Mouse (Mus musculus) gastrocnemius, postnatal 25 days (tissue): ENCODE measurements around the gene Rpl26. TPM values are rescaled to one million over a fixed set of nuclear protein-coding genes. Genes with fewer than 3 reads are reported as not detected.
A peak's percentile ranks its signal among the peaks of the same experiment; 100 is the strongest.

Experiments used
- DNase-seq: peaks from one replicate; pipeline ENCODE4 v3.0.0; 2022
- total RNA-seq, 2 experiments: library from RNA; stranded (reverse); gene quantifications; 1 replicate in 1 of 2; 2 replicates in 1 of 2; pipeline ENCODE4 v1.2.3; 2021

Gene Rpl26
- total RNA-seq, 2 experiments from 2014 or later: 573 to 637 TPM

DNA sequence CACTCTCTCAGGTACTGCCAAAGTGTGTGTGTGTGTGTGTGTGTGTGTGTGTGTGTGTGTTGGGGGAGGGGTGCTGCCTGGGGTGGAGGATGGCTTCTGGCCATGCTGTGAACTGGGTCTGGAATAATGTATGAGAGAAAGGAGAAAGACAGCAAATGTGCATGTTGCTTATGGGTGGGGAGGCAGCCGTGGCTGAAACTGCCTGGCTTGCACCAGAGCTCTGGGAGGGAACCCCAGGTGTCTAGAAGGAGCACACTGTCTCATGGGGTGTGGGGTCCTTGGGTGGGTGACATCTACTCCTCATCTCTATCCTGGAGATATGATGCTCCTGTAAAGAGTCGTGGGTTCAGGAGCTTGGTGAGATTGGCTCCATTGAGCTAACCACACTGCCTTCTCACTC lies 12.7 kb upstream of the Rpl26 start:
- DNase-seq: no peak

DNA sequence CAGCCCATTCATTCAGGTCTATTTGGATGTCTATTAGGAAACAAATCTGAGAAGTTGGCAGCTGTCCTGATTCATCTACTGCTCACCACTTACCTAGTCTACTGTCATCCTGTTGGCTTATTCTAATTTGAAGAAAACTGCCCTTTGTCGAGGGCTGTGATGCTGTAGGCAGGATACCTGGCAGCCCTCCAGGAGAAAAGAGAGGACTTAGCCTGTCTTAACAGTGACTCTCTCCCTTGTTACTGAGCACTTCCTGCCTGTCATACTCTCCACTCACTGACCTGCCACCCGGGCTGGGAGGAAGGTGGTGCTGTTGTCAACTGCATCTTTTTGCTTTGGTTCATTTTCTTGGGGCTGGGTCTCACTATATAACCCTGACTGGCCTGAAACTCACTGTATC lies 10.8 kb upstream of the Rpl26 start:
- no peak for DNase-seq

DNA sequence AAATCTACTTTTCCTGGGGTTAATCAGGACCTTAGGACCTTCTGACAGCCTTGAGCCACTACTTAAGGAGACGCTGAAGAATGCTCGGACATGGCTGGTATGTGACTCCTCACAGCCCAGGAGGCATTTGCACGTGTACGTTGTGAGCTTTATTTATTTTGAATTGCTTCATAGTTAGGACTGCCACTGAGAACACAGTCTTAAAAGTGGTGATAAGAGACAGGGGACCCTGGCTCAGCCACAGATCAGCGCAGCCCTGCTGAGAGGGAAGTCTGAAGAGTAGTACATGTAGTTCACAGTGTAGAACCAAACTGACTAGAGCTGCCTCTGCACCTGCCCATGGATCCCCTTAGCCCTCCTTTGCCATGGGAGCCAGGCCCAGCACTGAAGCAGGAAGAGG lies 9.6 kb upstream of the Rpl26 start:
- DNase-seq: no peak

DNA sequence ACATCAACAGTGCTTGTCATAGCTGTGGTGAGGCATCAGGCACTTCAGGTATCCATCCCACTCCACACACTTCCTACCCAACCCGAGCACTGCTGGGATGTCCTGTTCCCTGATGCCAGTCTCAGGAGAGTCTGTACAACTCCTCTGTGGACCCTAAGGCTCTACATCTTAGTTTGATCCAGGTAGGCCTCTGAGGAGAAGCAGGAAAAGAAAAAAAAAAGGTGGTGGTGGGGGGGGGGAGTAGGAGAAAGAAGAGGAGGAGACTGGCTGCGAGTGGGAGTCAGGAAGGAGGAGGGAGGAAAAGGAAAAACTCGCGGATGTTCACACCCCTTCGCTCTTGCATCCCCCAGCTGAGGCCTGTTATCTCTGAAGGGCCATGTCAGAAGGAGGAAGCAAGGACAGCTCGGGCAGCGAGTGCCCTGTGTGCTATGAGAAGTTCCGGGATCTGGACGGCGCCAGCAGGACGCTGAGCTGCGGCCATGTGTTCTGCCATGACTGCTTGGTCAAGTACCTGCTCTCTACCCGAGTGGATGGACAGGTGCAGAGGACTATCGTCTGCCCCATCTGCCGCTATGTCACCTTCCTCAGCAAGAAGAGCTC lies 9.1 kb upstream of the Rpl26 start:
- no peak for DNase-seq

DNA sequence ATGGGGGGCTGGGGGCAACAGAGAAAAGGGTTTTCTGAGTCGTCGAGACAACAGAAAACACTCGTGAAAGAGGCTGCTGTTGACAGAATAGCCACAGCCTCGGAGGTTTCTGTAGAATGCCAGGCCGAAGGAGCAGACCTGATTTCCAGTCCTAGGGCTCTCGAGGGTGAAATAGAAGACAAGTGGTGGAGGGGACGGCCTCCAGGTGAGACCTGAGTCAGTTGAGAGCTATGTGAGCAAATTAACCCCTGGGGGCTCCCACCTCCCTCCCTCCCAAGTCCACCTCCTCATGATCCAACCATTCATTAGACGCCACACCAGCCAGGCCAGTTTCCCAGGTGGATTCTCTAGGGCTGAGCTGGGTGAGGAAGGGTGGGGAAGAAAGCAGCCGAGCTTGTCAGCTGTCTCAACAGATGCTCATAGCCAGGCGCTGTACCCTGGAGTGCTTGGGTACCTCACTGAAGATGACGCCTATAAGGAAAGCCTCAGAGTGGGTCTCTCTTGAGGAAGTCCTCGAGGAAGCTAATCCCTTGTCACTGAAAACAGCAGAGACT lies 7.4 kb upstream of the Rpl26 start:
- DNase-seq: no peak

DNA sequence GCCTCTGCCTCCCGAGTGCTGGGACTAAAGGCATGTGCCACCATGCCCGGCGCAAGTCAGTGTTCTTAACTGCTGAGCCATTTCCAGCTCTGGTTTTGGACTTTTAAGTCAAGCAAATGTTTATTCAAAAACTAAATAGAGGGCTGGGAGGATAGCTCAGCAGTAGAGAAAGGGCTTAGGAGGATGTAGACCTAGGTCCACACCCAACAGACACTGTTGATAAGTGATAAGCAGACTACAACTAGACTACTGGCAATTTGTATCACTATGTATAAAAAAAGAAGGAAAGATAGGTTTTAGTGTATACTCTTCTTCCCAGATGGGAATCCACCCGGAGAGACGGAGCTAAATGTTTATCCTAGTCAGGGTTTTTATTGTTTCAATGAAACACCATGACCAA lies 5.1 kb upstream of the Rpl26 start:
- DNase-seq: no peak

DNA sequence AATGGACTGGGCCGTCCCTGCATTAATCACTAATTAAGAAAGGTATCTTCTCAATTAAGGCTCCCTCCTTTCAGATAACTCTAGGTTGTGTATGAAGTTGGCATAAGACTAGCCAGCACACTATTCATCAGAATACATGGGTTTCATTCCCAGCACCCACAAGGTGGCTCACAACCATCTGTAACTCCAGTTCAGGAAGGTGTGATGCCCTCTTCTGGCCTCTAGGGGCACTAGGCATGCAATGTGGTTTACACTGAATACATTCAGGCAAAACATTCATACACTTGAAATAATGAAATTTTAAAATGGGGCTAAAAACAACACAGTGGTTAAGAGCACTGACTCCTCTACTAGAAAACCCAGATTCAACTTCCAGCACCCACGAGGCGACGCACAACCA lies 4.3 kb upstream of the Rpl26 start:
- no peak for DNase-seq

DNA sequence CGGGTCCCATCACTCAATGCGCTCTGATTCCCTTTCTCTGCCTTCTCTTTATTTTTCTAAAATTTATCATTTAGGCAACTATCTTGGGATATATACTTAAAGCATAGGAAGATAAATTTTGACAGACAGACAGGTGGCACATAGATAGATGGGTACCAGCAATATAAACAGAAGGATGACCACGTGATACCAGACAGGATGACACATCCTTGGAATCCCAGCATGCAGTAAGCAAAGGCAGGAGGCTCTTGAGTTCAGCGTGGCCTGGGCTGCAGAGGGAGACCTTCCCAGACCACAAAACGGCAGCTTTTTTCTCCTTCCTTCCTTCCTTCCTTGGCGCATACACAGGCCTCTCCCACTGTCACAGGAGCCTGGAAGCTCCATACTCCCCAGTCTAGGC lies 3.5 kb upstream of the Rpl26 start:
- DNase-seq: no peak

DNA sequence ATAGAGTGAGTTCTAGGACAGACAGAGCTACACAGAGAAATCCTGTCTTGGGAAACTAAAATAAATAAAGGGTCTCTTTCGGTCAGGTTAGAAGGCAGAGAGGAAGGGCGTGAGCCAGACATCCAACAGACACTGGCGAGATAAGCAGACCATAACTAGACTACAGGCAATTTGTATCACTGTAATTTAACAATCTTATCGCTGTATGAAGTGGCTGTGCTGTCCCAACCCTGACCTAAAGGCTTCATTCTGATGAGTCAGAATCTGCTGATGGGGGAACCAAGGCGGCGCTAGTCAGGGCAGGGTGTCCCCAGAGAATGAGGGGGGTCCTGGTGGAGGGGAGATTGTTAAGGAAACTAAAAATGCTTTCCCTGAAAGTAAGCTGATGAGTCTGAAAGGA lies 2.6 kb upstream of the Rpl26 start:
- DNase-seq: no peak

DNA sequence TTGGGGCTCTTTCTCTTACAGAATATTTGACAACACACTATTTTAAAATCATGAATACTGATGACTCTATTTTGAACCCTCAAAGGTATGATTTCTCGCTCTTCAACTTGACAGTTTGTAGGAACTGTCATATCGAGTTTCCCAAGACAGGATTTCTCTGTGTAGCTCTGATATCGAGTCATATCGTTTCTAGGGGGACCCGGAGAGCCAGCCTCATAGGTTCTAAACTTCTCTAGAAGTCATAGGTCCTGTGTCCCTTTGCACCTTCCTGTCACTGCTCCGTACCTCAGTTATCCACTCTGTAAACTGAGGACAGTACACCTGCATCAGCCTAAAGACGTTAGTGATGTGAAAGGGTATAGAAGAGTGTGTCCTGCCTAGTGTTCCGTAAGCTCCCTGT lies 1.6 kb upstream of the Rpl26 start:
- no peak for DNase-seq

DNA sequence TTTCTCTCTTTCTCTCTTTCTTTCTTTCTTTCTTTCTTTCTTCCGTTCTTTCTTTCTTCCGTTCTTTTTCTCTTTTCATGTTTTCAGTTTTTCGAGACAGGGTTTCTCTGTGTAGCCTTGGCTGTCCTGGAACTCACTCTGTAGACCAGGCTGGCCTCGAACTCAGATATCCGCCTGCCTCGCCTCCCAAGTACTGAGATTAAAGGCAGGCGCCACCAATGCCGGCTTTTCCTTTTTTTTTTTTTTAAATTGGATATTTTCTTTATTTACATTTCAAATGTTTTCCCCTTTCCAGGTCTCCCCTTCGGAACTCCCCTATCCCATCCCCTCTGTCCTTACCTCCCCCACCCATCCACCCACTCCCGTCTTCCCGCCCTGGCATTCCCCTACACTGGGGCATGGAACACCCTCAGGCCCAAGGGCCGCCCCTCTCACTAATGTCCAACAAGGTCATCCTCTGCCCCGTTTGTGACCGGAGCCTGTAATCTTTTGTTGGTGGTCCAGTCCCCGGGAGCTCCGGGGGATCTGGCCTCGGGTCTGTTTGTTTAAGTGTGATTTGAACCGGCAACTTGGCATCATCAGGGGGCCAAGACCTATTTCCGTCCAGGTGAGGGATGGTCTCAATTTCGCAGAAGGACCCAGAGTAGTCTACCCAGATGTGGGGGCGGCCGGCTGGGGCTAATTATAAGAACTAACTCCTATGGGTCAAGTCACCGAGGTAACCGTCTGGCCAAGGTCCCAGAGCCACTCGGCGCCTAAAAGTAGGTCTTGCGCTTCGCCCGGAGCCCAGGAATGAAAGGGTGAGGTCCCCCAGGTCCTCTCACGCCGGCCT lies 648 bp upstream of the Rpl26 start:
- peak; percentile 19 for DNase-seq

DNA sequence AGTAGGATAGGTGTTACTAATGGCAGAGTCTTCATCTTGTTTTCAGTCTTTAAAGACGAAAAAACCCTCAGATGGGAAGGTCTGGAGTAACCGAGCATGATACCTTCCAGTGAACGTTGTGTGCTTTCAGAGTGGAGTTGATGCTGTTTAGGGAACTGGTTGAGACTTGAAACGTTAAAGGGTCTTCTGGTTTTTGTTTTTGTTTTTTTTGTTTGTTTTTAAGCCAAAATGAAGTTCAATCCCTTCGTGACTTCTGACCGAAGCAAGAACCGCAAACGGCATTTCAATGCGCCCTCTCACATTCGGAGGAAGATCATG lies 623 bp downstream of the Rpl26 start:
- DNase-seq: no peak

DNA sequence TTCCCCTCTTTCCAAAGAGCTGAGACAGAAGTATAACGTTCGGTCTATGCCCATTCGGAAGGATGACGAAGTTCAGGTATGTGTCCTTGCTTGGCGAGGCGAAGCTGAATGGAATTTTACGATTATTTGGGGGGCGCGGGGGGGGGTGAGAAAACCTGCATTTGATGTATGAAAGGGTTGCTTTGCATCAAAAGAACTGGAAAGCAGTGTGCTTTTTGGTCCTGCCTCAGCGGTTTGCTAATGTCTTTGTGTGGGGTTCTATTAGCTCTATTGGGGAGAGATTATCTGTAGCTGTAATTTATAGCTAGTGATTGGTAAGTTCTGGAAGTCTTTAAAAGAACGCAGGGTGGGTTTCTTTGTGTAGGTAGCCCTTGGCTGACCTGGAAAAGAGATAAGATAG lies 984 bp downstream of the Rpl26 start:
- DNase-seq: no peak

DNA sequence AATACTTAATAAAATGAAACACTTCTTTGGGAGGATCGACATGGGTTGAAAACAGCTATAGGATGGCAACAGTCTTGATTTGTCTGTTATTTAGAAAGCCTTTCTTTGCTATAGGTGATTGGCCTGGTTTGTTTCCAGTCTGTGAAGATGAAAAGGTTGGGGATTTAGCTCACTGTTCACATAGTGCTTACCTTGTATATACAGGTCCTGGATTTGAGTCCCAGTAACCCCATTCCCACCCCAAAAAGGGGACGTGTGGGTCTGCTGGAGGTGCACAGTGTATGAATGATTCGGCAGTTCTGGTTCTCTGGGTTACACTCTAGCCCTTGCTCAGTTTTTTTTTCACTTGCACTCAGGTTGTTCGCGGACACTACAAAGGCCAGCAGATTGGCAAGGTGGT lies 1.4 kb downstream of the Rpl26 start:
- no peak for DNase-seq

DNA sequence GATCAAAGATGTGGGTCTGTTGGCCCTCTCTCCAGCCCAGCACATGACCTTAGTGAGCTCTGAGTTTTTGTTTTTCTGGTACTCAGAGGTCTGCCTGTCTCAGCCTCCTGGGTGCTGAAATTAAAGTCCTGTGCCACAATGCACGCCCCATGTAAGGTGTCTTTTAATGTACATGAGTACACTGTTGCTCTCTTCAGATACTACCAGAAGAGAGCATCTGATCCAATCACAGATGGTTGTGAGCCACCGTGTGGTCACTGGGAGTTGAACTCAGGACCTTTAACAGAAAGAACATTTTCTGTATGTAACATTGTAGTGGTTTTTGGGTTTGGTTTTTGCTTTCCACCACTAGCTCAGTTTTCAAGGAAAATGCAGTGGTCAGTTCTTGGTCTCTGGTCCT lies 2.4 kb downstream of the Rpl26 start:
- no peak for DNase-seq

DNA sequence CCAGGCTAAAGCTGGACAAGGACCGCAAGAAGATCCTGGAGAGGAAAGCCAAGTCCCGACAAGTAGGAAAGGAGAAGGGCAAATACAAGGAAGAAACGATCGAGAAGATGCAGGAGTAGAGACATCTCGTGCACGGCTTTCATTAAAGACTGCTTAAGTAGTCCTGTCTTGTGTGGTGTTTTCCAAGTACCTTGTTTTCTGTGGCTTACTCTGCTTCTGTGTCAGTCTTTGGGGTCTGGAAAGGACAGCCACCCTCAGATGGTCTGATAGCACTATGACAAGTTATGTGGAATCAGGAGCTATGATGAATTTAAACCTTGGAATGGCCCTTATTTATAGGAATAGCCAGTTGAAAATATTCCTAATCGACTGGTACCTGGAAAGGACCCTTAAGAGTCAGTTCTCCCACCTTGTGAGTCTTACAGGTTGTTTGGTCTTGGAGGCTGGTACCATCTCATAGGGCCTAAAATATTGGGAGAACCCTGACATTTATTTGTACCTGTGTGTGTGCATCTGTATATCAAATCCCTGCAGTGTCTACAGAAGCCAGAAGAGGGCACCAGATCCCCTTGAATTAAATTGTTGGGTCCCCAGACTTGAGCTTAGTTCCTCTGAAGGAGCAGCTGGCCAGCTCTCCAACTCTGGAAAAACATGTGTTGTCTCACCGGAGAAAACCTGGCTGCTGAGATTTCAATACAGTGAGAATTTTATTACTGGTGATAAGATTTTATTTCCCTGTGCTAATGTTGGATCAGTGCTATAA lies 3.2 kb downstream of the Rpl26 start:
- DNase-seq: peak; percentile 53

DNA sequence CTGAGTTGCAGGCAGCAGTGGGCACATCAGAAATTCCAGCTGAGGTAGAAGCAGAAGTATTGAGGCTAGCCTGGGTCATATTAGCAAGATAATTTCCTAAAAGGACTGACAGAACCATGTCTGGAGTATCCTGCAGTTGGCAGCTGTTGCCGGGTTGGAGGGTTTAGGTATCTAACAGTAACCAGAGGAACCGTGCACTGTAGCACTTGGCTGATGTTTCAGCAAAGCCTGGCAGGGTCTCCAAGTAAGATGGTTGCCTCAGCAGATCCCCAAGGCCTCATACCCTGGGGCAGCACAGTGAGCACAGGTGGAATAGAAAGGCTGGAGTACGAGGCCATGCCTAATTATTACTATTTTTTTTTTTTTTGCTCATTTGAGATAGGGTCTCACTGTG lies 3.8 kb downstream of the Rpl26 start:
- no peak for DNase-seq

DNA sequence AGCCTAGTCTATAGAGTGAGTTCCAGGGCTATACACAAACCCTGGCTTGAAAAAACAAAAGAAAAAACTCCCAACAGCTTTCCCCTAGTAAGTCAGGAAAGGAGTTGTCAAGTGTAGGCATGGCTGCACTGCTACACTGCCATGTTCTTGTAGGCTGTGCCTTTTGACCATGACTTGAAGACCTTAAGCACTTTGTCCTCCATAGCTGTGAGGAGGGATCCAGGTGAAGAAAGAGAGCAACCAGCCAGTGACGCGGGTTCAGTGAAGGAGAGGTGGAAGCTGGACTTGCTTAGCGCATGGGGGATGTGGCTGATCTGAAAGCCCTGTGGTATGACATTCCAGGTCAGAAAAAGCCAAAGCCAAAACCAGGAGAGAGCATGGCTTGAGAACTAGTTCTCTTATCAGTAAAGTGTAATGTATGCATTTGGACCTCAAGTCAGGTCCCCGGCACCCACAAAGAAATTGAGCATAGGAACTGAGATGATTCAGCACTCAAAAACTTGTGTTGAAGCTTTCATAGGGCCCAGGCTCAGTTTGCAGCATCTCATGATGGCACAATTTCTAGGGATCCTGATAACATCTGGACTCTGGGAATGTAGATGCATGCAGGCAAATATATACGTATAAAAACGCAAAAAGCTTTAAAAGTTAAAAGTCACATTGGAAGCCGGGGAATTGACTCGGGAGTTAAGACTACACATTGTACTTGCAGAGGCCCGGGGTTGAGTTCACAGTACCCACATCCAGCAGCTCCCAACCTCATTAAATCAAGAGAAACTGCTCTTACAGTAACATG lies 4.5 kb downstream of the Rpl26 start:
- DNase-seq: no peak

DNA sequence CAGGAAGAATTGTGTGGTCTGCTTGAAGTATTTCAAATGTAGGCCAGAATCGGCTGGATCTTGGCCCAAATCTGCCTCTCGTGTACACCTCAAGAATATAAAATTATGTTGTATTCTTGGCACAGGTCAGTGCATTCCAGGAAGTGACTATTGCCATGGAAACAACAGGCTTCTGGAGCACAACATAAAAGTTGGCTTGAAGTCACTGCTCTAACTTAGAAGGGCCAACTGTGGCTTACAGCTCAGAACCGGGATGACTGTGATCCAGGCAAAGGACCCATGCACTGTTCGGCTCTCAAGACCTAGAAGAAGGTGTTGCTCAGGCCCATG lies 5.0 kb downstream of the Rpl26 start:
- no peak for DNase-seq

DNA sequence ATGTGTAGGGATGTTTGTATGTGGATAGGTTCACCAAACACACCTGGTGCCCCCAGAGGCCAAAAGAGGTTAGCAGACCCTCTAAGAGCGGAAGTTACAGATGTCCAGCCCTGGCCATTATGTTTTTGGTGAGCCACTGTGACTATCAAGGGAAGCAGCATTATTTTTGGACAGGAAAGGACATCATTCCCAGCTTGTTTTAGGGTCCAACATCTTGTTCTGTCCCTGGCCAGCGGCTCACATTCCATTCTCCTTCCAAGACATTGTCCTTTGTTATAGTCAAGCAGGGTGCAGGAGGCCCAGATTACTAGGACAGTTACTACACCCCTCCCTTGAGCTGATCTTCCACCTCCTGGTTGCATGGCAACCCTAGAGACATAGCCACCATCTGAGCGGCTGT lies 5.9 kb downstream of the Rpl26 start:
- no peak for DNase-seq

DNA sequence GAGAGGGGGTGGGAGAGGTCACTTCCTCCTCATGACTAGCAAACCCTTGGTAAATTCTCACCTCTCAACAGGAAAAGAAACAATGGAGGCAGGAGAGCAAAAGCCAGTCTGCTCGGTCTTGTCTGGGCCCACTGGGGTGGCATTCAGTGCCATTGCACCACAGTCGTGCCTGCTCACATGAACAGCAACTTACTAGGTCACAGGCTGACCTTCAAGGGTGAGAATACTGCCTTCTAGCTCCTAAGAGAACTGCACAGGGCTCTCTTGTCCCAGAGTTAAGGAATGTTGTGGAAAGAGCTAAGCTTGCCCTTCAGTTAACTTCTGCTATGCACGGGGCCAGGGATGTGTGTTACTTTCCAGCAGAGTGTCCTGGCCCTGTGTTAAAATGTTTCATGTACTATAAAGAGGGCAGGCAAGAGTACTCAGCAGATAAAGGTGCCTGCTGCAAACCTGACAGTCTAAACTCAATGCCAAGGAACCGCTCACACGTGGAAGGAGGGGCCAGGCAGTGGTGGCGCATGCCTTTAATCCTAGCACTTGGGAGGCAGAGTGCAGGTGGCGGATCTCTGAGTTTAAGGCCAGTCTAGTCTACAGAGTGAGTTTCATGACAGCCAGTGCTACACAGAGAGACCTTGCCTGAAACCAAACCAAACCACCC lies 7.6 kb downstream of the Rpl26 start:
- no peak for DNase-seq

DNA sequence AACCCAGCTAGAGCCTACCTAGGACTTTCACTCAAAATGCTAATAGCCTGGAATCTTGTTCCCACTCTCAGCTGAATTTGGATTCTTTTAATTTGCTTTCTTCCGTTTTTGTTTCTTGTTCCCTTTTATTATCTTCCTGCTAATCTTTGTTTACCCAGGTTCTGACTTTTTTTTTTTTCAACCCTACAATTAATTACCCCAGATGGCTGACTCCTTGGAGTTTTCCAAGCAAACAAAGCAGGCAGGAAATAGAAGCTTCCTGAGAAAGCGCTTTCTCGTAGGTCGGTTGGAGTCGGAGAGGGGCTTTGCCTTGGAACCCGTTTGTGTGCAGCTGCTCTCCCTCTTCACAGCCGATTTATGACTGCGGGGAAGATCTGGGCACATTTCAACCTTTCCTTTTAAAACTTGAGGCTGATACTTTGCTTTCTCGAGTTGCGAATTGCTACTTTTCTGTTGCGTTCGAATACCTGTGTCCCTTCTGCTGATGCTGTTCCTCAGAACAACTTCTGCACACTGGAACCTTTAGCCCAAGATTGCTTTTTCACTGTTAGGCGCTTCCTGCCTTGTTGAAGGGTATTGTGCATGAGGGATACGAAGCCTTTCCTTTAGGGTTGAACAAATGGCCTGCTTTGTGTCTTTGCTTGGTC lies 10.3 kb downstream of the Rpl26 start:
- no peak for DNase-seq
